Mouse (Mus musculus): ENCODE measurements around the gene Dzip1l.

GRCm38 (mm10) chr9:99632264-99632663 lies 3.0 kb downstream of the Dzip1l start:
- no peak; the same call in 1 of the 2 replicates for TF ChIP-seq CTCF (IDR thresholded peaks at IDR 0.05; ENCODE audit: low read depth)
- no peak for TF ChIP-seq EP300 (IDR thresholded peaks at IDR 0.05; ENCODE audit: low read depth)
